ENCODE assay signal across 8 mouse cellular contexts in the genomic region with DNA sequence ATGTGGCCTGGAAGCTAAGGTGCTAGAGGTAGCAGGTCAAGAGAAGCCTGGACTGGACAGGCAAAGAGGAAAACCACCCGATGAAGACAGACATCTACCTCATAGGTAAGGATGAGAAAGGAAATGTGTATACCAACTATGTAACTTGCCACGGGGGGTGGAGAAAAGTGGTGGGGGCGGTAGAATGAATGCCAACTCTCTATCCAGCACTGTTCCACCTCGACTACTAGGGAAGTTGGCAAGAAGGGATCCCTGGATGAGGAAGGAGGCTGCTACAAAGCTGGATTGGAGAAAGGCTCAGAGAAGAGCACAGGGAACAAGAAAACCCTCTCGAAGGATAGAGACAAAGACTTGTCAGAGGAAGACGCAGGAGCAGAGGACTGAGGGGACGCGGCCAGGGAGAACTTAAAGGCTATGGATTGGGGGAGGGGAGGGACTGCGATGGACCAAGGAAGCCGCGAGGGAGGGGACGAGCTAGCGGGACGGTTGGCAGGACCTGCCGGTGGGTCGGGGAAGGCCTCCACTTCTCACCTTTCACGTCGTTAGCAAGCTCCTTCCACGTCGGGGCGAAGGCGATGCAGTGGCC. TPM values are rescaled to one million over a fixed set of nuclear protein-coding genes. Genes with fewer than 3 reads are reported as not detected.
A peak's percentile ranks its signal among the peaks of the same experiment; 100 is the strongest.
DNase-seq lines count a peak whose midpoint lies in the region; ATAC-seq and TF ChIP-seq lines count a peak whose summit lies in the region.

No protein-coding gene starts in this region.

- peak overlapping the region; percentile 69 for H3K4me2 ChIP-seq in kidney, postnatal 0 days (ENCODE audit: low read length)
- H3K4me2 ChIP-seq in intestine, embryonic 14.5 days (ENCODE audit: low read length): peak overlapping the region; percentile 83
- peak overlapping the region; percentile 71 for H3K4me2 ChIP-seq in midbrain, postnatal 0 days (ENCODE audit: low read depth, low read length, poor library complexity, severe bottlenecking)

- 3% methylated on average over 22 of the region's 22 CpGs for WGBS in kidney, postnatal 0 days
- 4% methylated on average over 22 of the region's 22 CpGs for WGBS in intestine, embryonic 14.5 days
- 4% methylated on average over 22 of the region's 22 CpGs for WGBS in midbrain, postnatal 0 days

- no peak for TF ChIP-seq CTCF in kidney, postnatal 0 days (IDR thresholded peaks at IDR 0.05; ENCODE audit: low read depth)
- no peak for TF ChIP-seq CTCF in cortical plate, adult 2 months (IDR thresholded peaks at IDR 0.05; ENCODE audit: extremely low read depth, insufficient read depth, low read length)
- no peak for TF ChIP-seq CTCF in midbrain, postnatal 0 days (IDR thresholded peaks at IDR 0.05)

- H3K4me1 ChIP-seq in kidney, postnatal 0 days (replicated peaks; ENCODE audit: insufficient read depth, low read length): 0 out of 2 replicates have a peak, but pooled peaks cover 7% of the 10 kb centered on the region
- no peaks in the 10 kb centered on the region; the same call in 1 of the 2 replicates for H3K4me1 ChIP-seq in cortical plate, adult 2 months (ENCODE audit: control insufficient read depth, insufficient read depth, low read length)
- H3K4me1 ChIP-seq in intestine, embryonic 14.5 days (replicated peaks; ENCODE audit: control insufficient read depth, insufficient read depth, low read length): peaks cover 26% of the 10 kb centered on the region
- H3K4me1 ChIP-seq in midbrain, postnatal 0 days (ENCODE audit: insufficient read depth, low read length): peaks cover 8% of the 10 kb centered on the region; the same call in 1 of the 2 replicates

- ATAC-seq in kidney, postnatal 0 days (replicated peaks; ENCODE audit: low FRiP score, low read depth): no peak
- peak; percentile 28; the same call in 1 of the 2 replicates for ATAC-seq in intestine, embryonic 14.5 days (replicated peaks; ENCODE audit: low FRiP score, low TSS enrichment, low read depth)
- peak; percentile 59 for ATAC-seq in midbrain, postnatal 0 days (ENCODE audit: low FRiP score)

- TF ChIP-seq POLR2A in cortical plate, adult 2 months (IDR thresholded peaks at IDR 0.05; ENCODE audit: extremely low read depth, insufficient read depth, low read length): no peak

- H3K27ac ChIP-seq in kidney, postnatal 0 days: peak overlapping the region; percentile 68; the same call in 1 of the 2 replicates
- no peak overlapping the region for H3K27ac ChIP-seq in cortical plate, adult 2 months (ENCODE audit: insufficient read depth, low read length)
- peak overlapping the region; percentile 52; the same call in 1 of the 2 replicates for H3K27ac ChIP-seq in intestine, embryonic 14.5 days (ENCODE audit: low read depth)
- H3K27ac ChIP-seq in midbrain, postnatal 0 days (ENCODE audit: low read depth, low read length): peak overlapping the region; percentile 48

- no peaks in the 10 kb centered on the region for H3K36me3 ChIP-seq in kidney, postnatal 0 days (ENCODE audit: insufficient read depth, low read length)
- H3K36me3 ChIP-seq in intestine, embryonic 14.5 days (ENCODE audit: control insufficient read depth, insufficient read depth, low read length): no peaks in the 10 kb centered on the region
- no peaks in the 10 kb centered on the region for H3K36me3 ChIP-seq in midbrain, postnatal 0 days (ENCODE audit: insufficient read depth, low read length)

- H3K4me3 ChIP-seq in kidney, postnatal 0 days (replicated peaks; ENCODE audit: low read depth, low read length): peak overlapping the region; percentile 67
- peak overlapping the region; percentile 79 for H3K4me3 ChIP-seq in cortical plate, adult 2 months (ENCODE audit: insufficient read depth, low read length)
- peak overlapping the region; percentile 95 for H3K4me3 ChIP-seq in intestine, embryonic 14.5 days (ENCODE audit: low read depth, low read length)
- peak overlapping the region; percentile 81 for H3K4me3 ChIP-seq in midbrain, postnatal 0 days (ENCODE audit: low read depth, low read length)

- H3K9ac ChIP-seq in kidney, postnatal 0 days (ENCODE audit: low read depth, low read length): peak overlapping the region; percentile 68
- H3K9ac ChIP-seq in intestine, embryonic 14.5 days (ENCODE audit: low read length): peak overlapping the region; percentile 67
- peak overlapping the region; percentile 71 for H3K9ac ChIP-seq in midbrain, postnatal 0 days (replicated peaks; ENCODE audit: low read length, poor library complexity, severe bottlenecking)

- DNase-seq in kidney, postnatal 0 days (ENCODE audit: low spot score): peak; percentile 59
- no peak for DNase-seq in kidney, postnatal 10 days
- no peak for DNase-seq in intestine, embryonic 14.5 days (ENCODE audit: low spot score)
- peak; percentile 25 for DNase-seq in midbrain, postnatal 0 days (ENCODE audit: low spot score)
- DNase-seq in cerebellum, adult 18-20 months: no peak
- DNase-seq in layer of hippocampus, adult 11-12 months (ENCODE audit: low spot score): no peak
- no peak for DNase-seq in MN1 (ENCODE audit: low spot score)

- no peaks in the 10 kb centered on the region for H3K27me3 ChIP-seq in kidney, postnatal 0 days (ENCODE audit: insufficient read depth, low read length)
- H3K27me3 ChIP-seq in intestine, embryonic 14.5 days (replicated peaks; ENCODE audit: control insufficient read depth, insufficient read depth, low read length): no peaks in the 10 kb centered on the region
- H3K27me3 ChIP-seq in midbrain, postnatal 0 days (ENCODE audit: insufficient read depth, low read length): no peaks in the 10 kb centered on the region

- H3K9me3 ChIP-seq in kidney, postnatal 0 days (replicated peaks; ENCODE audit: low read length): no peaks in the 10 kb centered on the region
- no peaks in the 10 kb centered on the region for H3K9me3 ChIP-seq in intestine, embryonic 14.5 days (ENCODE audit: control insufficient read depth, low read length)
- H3K9me3 ChIP-seq in midbrain, postnatal 0 days (ENCODE audit: low read length): no peaks in the 10 kb centered on the region

RNA-seq across cellular contexts. Expression of gene Qsox1, which starts 0.6 kb away (rescaled TPM):
- polyA plus RNA-seq in kidney, postnatal 0 days (2015; fragmentation: Nextera tagmentation; extraction: Ambion mirVana): 28.5 and 30.0 TPM in 2 replicates
- 33.5 and 34.6 TPM in 2 replicates for polyA plus RNA-seq in cortical plate, adult 2 months (2012; rRNA removed)
- 15.8 and 16.0 TPM in 2 replicates for polyA plus RNA-seq in intestine, embryonic 14.5 days (2014; fragmentation: Nextera tagmentation; extraction: Ambion mirVana)
- 31.7 and 32.7 TPM in 2 replicates for total RNA-seq in midbrain, postnatal 0 days (2014; rRNA removed)
- 21.3 and 23.0 TPM in 2 replicates for polyA plus RNA-seq in midbrain, postnatal 0 days (2015; fragmentation: Nextera tagmentation; extraction: Ambion mirVana)

Comparison
In these comparisons a context has a peak if more than half of its experiments do, and no peak if none do; other contexts are left out.
1. DNase-seq: peak in kidney, postnatal 0 days (single experiment) and midbrain, postnatal 0 days (single experiment); none in kidney, postnatal 10 days (single experiment), intestine, embryonic 14.5 days (single experiment), cerebellum, adult 18-20 months (0 of 2), layer of hippocampus, adult 11-12 months (single experiment) and MN1 (single experiment).
2. Peak in every context shown above with its lines, with median percentiles within 50 percentile points of each other: H3K4me2 ChIP-seq, H3K4me3 ChIP-seq and H3K9ac ChIP-seq.